Mouse (Mus musculus) right cerebral cortex, adult 2 months (tissue): ENCODE data around the gene Sord.

ENCODE experiments used
- DNase-seq, 2 experiments: peaks; one replicate each; pipeline ENCODE4 v3.0.0; 2021 to 2022; ENCODE audit warnings: low spot score in 2 of 2

Gene Sord

DNA sequence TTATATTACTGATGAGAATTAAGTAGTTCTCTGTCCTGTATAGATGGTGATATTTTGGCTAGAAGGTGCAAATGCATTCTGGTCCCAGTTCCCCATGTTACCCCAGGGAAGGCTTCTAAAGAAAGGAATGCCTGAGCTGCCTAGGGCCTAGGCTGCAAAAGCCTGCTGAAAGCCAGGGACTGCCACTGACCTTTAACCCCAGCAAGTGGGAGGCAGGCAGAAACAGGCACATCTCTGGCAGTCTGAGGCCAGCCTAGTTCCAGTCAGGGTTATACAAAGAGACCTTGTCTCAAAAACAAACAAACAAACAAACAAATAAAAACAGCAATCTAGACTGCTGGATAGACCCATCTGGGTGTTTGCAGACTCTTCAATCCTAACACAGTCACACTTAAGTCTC, 6.2 kb downstream of the Sord start:
- no peak for DNase-seq

DNA sequence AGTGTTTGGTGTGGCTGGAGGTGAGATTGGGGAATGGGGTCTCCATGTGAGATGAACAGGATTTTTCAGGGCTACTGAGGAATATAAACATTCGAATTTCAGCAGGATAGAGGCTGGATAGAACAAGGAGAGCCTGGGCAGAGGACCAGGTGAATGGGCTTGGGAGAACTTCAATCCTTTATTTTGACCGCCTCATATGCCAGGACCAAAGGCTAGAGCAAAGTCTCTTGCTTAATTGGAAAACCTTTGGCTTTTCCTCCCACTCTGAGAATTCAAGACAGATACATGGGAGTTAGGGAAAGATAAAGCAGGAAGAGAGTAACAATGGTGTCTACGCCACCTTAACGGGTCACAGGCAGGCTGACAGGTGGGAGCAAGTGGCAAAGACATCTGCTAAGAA, 6.7 kb downstream of the Sord start:
- no peak for DNase-seq

DNA sequence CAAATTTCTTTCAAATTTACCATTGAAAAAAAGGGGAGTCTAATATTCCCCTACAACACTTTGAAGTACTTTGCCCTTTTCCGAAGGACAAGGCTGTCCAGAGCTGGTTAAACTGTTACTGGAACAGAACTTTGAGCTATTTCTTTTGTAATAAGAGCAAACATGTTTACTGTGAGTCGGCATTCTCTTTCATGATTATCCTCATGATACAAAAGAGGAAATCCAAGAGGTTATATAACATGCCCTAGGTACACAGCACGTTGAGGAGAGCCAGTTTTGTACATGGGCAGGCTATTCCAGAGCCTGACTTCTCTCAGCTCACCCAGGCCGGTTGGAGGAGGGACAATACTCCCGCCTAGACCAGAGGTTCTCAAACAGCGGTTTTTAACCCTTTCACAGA, 7.4 kb downstream of the Sord start:
- no peak for DNase-seq

DNA sequence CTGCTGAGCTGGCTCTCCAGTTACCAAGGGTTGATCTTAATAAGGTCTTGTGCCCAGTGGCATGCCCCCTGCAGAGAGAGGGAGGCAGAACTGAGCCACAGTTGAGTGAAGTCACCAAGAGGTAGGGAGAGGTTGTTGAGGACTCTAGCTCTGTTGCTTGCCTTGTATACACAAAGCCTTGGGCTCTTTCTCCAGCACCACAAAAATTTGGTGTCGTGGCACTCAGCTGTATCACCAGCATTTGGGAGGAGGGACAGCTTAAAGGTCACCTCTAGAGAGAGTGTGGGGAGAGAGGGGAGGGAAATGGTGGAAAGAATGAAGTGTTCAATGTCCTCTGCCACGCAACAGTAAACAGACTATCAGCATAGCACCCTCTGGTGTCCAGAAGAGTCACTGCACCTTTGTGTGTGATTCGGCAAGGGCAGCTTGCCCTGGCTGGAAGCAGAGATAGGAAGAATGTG, 9.2 kb downstream of the Sord start:
- DNase-seq: peak; percentile 83 to 88

DNA sequence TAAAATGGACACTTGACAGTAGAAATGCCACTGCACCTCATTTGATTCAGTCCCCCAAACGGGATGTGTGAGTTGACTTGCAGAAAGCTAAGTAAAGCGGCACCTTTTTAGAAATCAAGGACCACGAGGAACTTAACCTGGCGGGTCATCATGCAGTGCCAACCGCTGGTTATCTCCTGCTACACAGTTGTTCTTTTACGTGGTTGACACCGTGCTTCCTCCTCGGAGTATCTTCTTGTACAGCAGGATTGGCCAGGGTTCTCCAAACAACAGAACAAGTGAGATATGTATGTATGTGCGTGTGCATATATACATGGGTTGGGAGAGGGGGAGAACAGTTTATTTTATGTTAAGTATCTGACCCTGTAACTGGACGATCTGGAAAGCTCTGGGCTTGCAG, 13.2 kb downstream of the Sord start:
- DNase-seq: no peak

DNA sequence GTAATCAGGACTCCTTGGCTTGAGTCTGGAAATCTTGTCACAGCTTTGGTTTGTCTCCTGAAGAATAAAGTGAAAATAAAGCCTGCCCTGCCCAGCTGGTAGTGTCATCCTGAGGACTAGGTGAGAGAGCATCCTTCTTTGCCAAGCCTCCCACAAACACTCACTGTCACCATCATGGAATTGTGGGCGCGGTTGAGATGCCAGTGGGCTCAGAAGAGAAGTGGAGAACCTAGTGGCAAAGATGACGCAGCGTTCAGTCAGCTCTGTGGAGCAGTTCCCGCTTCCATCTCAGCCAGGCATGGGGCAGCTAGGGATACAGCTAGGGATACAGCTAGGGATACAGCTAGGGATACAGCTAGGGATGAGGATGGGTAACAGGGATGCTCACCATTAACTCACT, 21.4 kb downstream of the Sord start:
- peak; percentile 36 to 41 for DNase-seq

DNA sequence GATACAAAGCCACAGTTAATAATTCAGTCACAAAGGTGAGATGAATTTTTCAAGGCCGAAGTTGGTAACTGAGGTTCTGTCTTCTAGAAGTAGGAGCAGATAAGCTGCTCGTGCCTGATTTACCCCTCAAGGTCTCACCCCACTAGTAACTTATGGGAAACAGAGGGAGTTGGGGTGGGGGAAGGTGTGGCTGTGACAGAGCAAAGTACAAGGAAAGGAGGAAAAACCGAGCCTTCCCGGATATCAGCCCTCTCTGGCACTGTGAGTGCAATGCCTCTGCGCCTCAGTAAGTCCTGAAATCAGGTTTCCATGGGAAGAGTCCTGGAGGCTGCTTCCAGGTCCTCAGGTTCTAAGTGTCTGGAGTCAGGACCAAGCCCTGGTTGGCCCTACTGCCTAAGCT, 26.2 kb downstream of the Sord start:
- DNase-seq: no peak

DNA sequence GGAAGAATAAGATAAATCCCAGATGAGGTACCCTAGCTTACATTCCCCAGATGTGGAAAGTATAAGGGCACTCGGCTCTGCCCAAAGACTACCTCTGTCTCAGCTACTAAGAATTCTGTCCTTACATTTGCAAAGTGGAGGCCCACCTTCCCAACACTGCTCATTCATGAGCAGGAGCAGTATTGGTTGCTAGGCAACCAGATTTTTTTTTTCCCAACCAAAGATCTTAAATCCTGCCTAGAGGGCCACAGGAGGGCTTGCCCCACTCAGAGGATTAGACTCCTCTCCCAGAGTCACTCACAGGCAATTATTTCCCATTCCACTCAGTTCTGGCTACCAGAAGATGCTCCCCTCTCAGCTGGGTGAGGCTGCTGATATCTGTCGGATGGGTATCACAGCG, 30.1 kb downstream of the Sord start:
- peak in 1 of 2 experiments; percentile 3 for DNase-seq

DNA sequence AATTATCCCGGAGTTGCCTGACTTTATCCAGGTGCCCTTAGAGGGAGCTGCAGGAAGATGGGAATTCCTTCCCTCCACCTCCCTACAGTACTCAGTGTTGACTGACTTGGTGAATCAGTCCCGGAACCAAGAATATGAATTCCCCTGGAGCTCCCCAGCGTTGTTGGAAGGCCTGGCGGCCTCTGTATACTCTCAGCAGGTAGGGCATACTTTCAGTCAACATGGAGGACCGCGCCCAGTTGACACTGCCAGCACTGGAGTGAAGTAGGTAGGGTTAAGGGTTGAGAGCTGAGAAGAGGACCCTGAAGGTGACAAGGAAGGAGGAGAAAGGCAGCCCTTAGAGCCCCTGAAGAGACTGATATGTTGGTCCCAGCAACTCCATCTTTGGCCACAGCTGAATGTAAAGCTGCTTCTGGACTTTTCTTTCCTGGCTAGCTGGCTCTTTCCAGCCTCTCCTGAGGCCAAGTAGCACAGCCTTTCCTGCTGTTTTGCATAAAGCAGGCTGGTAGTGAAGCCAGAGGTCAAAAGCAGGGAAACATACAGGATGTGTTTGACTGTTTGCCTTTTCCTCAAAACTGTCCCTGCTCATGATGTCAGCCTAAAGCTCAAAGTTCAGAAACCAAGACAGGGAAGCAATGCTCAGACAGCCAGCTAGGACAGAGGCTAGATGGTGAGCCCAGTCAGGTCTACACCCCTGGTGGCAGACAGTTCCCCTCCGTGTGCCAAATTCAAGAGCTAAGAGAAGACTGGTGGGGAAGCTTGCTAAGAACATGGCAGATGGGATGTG, 32.1 kb downstream of the Sord start:
- no peak for DNase-seq

DNA sequence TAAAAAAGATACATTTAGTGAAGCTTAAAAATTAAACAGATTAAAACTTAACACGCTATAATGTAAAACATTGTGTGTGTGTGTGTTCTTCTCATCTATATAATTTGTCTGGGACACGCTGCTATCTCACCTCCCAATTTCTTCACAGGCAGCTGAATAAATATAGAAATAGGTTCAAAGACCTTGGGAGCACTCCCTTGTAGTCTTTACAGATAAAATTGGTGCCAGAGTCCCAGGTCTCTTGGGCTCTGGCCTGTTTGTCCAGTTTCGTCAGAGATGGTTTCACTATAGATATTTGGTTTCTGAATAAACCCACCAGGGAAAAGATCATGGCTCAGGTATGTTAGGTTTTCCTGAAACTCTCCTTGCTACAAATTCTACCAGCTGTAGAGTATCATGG, 44.2 kb downstream of the Sord start:
- no peak for DNase-seq

DNA sequence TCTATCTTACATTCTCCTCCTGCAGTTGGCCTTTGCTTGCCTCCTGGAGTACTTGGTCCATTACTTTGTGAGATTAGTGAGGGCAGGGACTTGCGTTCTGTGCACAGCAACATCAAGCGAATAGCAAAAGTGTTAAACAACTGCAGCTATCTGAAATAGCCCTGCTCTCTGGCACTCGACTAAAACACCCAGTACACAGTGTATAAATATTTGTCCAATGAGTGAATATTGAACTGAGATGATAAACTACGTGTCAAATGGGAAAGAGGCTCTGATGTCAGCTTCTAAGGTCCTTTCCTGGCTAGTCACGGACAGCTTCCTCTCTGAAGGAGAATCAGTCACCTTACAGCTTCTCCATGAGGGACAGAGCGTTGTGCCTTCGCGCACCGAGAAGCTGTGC, 49.5 kb downstream of the Sord start:
- DNase-seq: no peak

DNA sequence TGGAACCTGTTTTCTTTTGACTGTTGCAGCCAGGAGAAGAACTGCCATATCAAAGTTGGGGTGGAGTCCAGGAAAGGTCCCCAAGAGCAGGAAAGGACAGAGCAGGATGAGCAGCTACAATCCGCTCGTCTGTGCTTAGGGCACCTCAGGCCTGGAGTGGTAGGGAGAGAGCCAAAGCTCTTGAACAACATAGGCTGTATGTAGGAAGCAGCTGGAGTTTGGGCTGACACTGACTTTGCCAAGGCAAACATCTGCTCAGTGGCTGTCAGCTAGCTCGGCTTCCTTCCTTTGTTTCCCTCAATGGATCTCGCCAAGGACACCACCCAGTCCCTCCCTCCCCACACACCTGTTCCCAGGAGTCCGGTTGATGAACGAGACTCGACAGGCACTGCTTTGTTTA, 51.6 kb downstream of the Sord start:
- DNase-seq: no peak

DNA sequence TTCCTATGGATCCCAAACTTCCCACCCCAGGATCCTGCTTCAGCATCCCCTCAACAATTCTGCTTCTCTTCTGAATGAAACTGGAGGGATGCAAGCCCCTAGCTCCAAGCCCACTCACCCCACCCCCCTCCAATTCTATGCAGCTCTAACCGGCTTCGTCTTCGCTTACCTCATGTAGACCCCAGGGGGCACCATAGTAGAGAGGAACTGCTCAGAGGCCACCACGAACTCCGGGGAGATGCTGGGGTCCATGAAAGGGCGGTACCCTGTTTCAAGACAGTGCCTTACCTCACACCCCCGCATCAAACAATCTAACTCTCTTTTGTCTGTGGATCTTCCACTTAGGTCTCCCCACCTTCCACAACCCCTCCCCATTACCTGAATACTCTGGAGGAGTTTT, 60.4 kb downstream of the Sord start:
- no peak for DNase-seq

DNA sequence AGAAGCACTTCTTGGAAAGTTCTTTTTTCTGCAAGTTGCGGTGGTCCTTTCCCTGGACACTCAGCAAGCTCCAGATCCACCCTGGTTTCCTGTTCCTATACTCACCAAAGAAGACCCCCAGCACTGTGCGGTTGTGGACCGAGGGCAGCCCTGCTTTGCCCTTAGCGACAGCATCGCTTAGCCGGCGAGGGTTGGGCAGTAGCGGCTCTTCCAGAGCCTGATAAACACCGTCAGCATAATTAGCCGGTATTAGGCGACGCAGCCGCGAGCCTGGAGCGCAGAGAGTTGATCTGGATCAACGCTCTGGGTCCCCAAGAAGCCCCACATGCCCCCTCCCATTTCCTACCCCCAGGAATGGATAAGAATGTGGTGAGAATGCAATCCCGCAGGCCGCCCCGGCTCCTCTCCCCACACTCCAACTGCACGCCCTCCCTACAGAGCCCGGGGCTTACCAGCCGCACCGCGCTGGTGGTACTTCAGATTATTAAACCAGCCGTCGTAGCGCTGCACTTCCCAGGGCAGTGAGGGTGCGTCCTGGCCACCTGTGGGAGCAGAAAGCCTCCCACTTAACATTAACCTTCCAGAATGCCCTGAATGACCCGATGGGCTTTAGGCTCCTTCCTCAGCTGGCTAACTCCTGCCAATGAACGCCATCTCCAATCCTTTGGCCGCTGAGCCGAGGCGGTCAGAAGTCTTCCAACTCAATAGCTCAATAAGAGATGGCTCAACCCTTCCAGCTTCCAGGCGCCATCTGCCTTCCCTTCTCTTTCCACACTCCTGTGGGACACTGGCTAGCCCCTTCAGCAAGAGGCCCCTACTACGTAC, 62.9 kb downstream of the Sord start:
- DNase-seq: no peak

DNA sequence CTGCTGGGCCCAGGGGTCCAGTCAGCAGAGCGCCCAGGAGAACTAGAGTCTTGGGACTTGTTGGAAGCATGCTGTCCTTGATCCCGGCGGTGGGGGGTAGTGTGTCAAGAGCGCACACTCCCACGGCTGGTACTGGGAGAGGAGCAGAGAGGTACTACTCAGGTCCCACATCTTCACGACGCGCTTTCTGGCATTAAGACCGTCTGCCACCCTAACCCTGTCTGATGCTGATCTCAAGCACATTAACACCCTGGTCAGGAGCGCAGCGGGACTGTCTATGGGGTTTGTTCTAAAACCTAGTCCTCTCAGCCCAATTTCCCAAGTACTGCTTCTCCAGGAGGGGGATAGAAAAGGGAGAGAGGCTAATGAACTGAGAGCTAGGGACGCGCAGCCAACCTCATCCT, 63.5 kb downstream of the Sord start, which contains the start of gene Duox2:
TSS of gene Duox2 (minus strand) at position 354 of the 404 bp plus-strand sequence.
- no peak for DNase-seq

DNA sequence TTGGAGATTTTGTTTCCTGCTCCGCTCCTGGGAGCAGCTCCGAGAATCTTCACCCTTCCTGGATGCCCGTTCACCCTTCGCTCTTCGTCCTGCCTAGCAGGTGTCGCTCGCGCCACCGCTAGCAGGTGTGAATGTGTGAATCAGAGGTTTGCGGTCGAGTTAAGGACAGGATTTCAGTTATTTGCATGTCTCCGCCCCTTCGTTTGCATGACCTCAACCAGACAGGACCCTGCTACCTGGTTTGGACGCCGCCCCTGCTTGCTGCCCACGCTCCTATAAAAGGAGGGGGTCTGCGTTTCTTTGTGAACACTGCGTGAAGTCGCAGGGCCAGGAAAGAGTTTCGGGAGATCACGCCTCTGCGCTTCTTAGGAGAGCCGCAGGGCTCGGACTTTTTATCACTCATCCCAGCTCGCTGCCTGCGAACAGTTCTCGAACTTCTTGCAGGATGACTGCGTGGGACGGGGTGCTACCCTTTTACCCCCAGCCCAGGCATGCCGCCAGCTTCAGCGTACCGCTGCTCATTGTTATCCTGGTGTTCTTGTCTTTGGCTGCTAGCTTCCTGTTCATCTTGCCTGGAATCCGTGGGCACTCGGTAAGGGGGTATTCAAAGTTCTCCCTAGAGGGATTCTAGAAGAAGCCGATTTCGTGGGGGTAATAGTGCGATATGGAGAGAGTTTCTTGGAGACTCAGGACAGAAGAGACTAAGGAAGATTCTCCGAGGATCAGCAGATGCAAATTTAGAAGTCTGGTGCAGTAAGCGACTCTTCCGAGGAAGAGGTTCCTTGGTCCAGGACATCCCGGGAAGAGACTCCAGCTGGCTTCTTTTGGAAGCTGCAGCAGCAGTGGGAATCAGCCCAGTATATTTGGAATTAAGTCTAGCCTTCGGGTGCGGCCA, 64.3 kb downstream of the Sord start, which contains the start of gene Duoxa2:
TSS of gene Duoxa2 (plus strand) at position 305 of the 895 bp plus-strand sequence.
- no peak for DNase-seq

DNA sequence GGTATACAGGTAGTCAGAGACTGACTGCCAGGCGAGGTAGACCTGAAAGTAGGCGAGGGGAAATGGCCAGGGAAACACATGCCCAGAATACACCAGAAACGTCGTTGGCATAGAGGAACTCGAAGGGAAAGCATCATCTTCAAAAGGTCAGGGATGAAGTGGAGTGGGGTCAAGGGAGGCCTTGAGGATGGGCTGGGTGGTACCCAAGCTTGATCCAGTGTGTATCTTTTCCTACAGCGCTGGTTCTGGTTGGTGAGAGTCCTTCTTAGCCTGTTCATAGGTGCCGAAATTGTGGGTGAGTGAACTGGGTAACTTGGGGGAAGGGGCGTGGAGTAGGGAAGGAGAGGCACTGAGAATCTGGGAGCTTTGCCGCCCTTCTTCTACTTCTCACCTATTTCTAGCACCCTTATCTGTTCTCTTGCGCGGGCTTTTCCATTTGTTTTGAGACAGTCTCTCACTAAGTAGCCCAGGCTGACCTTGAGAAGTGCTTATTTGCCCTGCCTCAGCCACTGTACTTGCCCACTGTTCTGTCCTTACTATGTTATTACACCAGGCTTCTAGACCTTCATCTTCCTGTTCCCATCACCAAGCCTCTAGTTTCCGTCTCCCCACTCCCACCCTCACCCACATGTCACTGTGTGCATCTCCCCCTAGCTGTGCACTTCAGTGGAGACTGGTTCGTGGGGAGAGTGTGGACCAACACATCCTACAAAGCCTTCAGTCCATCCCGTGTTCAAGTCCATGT, 65.5 kb downstream of the Sord start:
- DNase-seq: no peak

DNA sequence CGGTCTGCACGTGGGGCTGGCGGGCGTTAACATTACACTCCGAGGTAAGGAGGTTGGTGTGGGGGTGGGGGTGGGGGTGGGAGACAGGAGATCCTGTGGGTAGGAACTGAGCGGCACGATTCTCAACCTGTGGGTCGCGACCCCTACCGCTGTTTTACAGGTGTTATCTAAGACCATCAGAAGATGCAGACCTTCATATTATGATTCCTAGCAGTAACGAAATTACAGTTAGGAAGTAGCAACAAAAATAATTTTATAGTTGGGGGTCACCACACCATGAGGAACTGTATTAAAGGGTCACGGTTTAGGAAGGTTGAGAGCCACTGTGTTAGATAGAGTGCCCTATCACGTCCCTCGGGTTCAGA, 66.1 kb downstream of the Sord start:
- DNase-seq: no peak

DNA sequence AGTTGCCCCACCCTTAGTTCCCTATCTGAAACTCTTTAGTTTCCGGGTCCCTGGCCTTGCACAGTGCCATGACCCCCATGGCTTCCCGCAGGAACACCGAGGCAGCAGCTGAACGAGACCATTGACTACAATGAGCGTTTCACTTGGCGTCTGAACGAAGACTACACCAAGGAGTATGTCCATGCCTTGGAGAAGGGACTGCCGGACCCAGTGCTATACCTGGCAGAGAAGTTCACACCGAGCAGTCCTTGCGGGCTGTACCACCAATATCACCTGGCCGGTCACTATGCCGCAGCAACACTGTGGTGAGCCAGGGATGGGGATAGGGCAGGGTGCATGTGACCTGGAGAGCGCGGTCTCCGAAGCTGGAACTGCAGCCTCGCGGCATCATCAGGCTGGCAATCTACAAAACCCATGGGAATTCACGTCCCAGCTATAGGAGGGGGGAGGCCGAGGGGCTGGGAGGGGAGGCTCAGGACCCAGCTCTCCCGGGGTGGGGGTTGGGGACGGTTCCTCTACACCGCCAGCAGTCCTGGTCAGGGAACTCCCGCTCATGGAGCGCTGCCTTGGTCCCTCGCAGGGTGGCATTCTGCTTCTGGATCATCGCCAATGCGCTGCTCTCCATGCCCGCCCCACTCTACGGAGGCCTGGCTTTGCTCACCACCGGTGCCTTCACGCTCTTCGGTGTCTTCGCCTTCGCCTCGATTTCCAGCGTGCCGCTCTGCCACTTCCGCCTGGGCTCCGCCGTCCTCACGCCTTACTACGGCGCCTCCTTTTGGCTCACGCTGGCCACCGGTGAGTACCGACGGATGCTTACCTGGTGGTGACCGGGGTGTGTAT, 66.8 kb downstream of the Sord start:
- peak in 1 of 2 experiments; percentile 22 for DNase-seq

DNA sequence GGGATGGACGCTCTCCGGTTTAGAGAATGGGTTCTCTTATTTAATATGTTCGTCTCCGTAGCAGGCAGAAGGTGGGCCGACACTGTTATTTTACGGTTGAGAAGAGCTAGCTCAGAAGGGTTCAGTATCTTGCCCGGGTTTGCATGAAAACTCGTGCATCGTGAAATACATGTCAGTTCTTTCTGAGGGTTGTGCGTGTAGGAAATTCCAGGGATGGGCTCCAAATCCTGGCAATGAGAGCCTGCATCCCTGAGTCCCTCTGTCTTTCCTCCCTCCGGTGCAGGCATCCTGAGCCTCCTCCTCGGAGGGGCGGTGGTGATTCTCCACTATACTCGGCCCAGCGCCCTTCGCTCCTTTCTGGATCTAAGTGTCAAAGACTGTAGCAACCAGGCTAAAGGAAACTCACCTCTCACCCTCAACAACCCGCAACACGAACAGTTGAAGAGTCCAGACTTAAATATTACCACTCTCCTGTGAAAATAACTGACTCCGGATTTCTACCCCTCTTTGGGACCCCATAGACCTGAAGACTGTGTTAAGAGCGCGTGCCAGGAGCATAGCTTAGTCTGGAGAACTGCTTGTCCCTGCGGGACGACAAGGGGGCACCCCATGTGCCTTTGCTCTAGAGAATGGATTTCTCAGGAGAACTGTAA, 67.5 kb downstream of the Sord start:
- DNase-seq: no peak
